Mouse (Mus musculus) liver, embryonic 13.5 days (tissue): ENCODE results near the gene Tmem30b. TPM values are rescaled to one million over a fixed set of nuclear protein-coding genes. Genes with fewer than 3 reads are reported as not detected.
"Not testable (repeated sequence)": the region's sequence is repeated elsewhere in the genome, so short reads cannot be mapped to it uniquely, and the experiment has no call there.

ENCODE experiments used
- ATAC-seq: fragments of 200-750 bp; cut with Nextera tagmentation; 2 replicates; pipeline ENCODE4 v1.8.0; 2017; ENCODE audit warnings: low read depth, mild to moderate bottlenecking, moderate number of reproducible peaks, moderate library complexity
- DNase-seq: peaks from one replicate; pipeline ENCODE4 v3.0.0; 2022
- H3K27ac ChIP-seq: fragments of 300-500 bp; sonication (generic); 2 replicates; pipeline ENCODE4 v1.5.1; 2015; ENCODE audit warnings: moderate library complexity, mild to moderate bottlenecking, inconsistent platforms
- H3K27me3 ChIP-seq: fragments of 300-500 bp; sonication (generic); 2 replicates; pipeline ENCODE4 v1.6.1; 2015; ENCODE audit warnings: mild to moderate bottlenecking, inconsistent platforms
- H3K36me3 ChIP-seq: fragments of 300-500 bp; sonication (generic); 2 replicates; pipeline ENCODE4 v1.6.1; 2015; ENCODE audit warnings: mild to moderate bottlenecking, inconsistent platforms
- H3K4me1 ChIP-seq: fragments of 300-500 bp; sonication (generic); replicated peaks from 2 replicates; pipeline ENCODE4 v1.6.1; 2015; ENCODE audit warnings: inconsistent platforms
- H3K4me2 ChIP-seq: fragments of 300-500 bp; sonication (generic); 2 replicates; pipeline ENCODE4 v1.6.1; 2015; ENCODE audit warnings: inconsistent platforms, mild to moderate bottlenecking, moderate library complexity
- H3K4me3 ChIP-seq: fragments of 300-500 bp; sonication (generic); replicated peaks from 2 replicates; pipeline ENCODE4 v1.5.1; 2015; ENCODE audit warnings: mild to moderate bottlenecking, inconsistent platforms
- H3K9ac ChIP-seq: fragments of 300-500 bp; sonication (generic); 2 replicates; pipeline ENCODE4 v1.6.1; 2015; ENCODE audit warnings: mild to moderate bottlenecking, inconsistent platforms
- H3K9me3 ChIP-seq: fragments of 300-500 bp; sonication (generic); replicated peaks from 2 replicates; pipeline ENCODE4 v1.6.1; 2016; ENCODE audit warnings: inconsistent platforms
- WGBS: fragments of 180-500 bp; shearing (Covaris S2); methylation state at CpG from one replicate; pipeline ENCODE4 v1.1.7; 2015; ENCODE audit not compliant: insufficient replicate concordance; 5-methylcytosine and 5-hydroxymethylcytosine counted together
- polyA plus RNA-seq: library from polyadenylated mRNA; unstranded; fragments of >200 nt; fragmentation: Nextera tagmentation; extraction: Ambion mirVana; gene quantifications from 2 replicates; pipeline ENCODE4 v1.2.1, GENCODE M21; 2015

Tmem30b gene
- polyA plus RNA-seq, 1 experiment from 2014 or later, result 1.7 TPM

GRCm38 (mm10) chr12:73583813-73584609 is 37.8 kb upstream of the Tmem30b start:
- Histone ChIP-seq H3K27ac (peak overlapping the region; percentile 23; the same call in 1 of the 2 replicates), H3K4me1 (peaks cover 5% of the 10 kb centered on the region; the same call in 1 of the 2 replicates), H3K9me3 (no peaks in the 10 kb centered on the region), H3K4me2 (peak overlapping the region; percentile 76), H3K27me3 (peaks cover 48% of the 10 kb centered on the region), H3K4me3 (peak overlapping the region; percentile 62), H3K9ac (peak overlapping the region; percentile 62), H3K36me3 (no peaks in the 10 kb centered on the region)
- ATAC-seq (peak; percentile 66), DNase-seq (no peak)
- 6% methylated on average over 32 of the region's 33 CpGs for WGBS

GRCm38 (mm10) chr12:73583318-73583717 is 37.1 kb upstream of the Tmem30b start:
- Histone ChIP-seq H3K4me3 (no peak overlapping the region), H3K27me3 (peaks cover 46% of the 10 kb centered on the region), H3K36me3 (no peaks in the 10 kb centered on the region), H3K4me2 (no peak overlapping the region), H3K9ac (no peak overlapping the region), H3K4me1 (peaks cover 5% of the 10 kb centered on the region; the same call in 1 of the 2 replicates), H3K27ac (no peak overlapping the region), H3K9me3 (no peaks in the 10 kb centered on the region)
- WGBS, result 56% methylated on average over 9 of the region's 9 CpGs
- DNase-seq, result no peak
- ATAC-seq, result no peak

DNA sequence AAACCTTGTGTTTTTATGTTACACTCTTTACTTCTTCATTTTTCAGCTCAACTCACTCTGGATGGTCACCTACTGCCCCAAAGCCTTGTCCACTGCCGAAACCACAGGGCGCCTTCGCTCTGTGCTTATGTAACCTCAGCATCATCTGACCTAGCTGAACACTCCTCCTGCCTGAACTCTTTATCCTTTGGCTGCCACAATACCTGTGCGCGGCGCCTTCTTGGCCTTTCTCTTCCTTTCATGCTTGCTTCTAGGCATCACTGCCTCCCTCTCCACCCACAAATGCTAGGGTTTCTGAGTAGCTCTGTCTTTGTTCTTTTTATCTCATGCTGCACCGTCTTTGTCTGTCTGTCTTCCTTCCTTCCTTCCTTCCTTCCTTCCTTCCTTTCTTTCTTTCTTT is 34.6 kb upstream of the Tmem30b start:
- no peak overlapping the region for H3K4me3 ChIP-seq
- H3K9me3 ChIP-seq, result no peaks in the 10 kb centered on the region
- no peak overlapping the region for H3K27ac ChIP-seq
- peaks cover 31% of the 10 kb centered on the region for H3K27me3 ChIP-seq
- H3K4me1 ChIP-seq, result peaks cover 5% of the 10 kb centered on the region; the same call in 1 of the 2 replicates
- ATAC-seq (no peak), DNase-seq (no peak)
- H3K4me2 ChIP-seq, result no peak overlapping the region
- H3K36me3 ChIP-seq, result no peaks in the 10 kb centered on the region
- no peak overlapping the region for H3K9ac ChIP-seq
- WGBS, result 60% methylated on average over 7 of the region's 7 CpGs

GRCm38 (mm10) chr12:73578141-73578540 is 31.9 kb upstream of the Tmem30b start:
- WGBS, result 48% methylated on average over 6 of the region's 6 CpGs

DNA sequence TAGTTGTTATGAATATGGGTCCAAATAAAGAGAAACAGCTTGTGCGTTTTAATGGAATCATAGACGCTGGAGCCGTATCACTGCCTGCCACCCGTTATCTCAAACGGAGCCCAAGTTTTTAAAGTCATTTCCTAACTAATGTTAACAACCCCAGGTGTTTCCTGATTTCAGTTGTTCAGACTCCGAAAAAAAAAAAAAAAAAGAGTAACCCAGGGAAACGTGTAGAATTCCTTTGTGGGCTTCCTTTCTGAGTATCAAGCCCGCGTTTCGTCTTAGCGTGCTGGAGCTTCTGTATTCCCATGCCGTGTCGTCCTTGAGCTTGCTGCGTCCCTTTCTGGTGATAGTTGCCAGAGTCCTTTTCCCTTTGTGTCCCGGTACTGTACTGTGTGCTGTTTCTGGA is 28.4 kb upstream of the Tmem30b start:
- peak overlapping the region; percentile 35 for H3K4me2 ChIP-seq
- H3K27ac ChIP-seq, result no peak overlapping the region
- no peak overlapping the region for H3K9ac ChIP-seq
- WGBS, result 13% methylated on average over 15 of the region's 15 CpGs
- H3K4me3 ChIP-seq, result no peak overlapping the region
- no peaks in the 10 kb centered on the region for H3K36me3 ChIP-seq
- no peaks in the 10 kb centered on the region for H3K27me3 ChIP-seq
- H3K4me1 ChIP-seq, result no peaks in the 10 kb centered on the region
- ATAC-seq (no peak), DNase-seq (no peak)
- H3K9me3 ChIP-seq, result no peaks in the 10 kb centered on the region

More at GRCm38 (mm10) chr12:73578141-73578540, 31.9 kb upstream of the Tmem30b start:
- no peaks in the 10 kb centered on the region for H3K4me1 ChIP-seq
- no peak overlapping the region for H3K4me3 ChIP-seq
- H3K27ac ChIP-seq, result no peak overlapping the region
- H3K4me2 ChIP-seq, result no peak overlapping the region
- H3K9ac ChIP-seq, result no peak overlapping the region
- no peaks in the 10 kb centered on the region for H3K36me3 ChIP-seq
- peaks cover 4% of the 10 kb centered on the region for H3K27me3 ChIP-seq
- DNase-seq, result no peak
- no peaks in the 10 kb centered on the region for H3K9me3 ChIP-seq
- ATAC-seq, result no peak

GRCm38 (mm10) chr12:73565620-73565969 is 19.4 kb upstream of the Tmem30b start:
- peaks cover 4% of the 10 kb centered on the region; the same call in 1 of the 2 replicates for H3K4me1 ChIP-seq
- no peak for DNase-seq
- peaks cover 2% of the 10 kb centered on the region; the same call in 1 of the 2 replicates for H3K27me3 ChIP-seq
- no peaks in the 10 kb centered on the region for H3K36me3 ChIP-seq
- no peak overlapping the region for H3K27ac ChIP-seq
- peak overlapping the region; percentile 45 for H3K4me2 ChIP-seq
- 65% methylated on average over 11 of the region's 11 CpGs for WGBS
- H3K9ac ChIP-seq, result no peak overlapping the region
- H3K9me3 ChIP-seq, result no peaks in the 10 kb centered on the region
- ATAC-seq, result no peak
- H3K4me3 ChIP-seq, result no peak overlapping the region

DNA sequence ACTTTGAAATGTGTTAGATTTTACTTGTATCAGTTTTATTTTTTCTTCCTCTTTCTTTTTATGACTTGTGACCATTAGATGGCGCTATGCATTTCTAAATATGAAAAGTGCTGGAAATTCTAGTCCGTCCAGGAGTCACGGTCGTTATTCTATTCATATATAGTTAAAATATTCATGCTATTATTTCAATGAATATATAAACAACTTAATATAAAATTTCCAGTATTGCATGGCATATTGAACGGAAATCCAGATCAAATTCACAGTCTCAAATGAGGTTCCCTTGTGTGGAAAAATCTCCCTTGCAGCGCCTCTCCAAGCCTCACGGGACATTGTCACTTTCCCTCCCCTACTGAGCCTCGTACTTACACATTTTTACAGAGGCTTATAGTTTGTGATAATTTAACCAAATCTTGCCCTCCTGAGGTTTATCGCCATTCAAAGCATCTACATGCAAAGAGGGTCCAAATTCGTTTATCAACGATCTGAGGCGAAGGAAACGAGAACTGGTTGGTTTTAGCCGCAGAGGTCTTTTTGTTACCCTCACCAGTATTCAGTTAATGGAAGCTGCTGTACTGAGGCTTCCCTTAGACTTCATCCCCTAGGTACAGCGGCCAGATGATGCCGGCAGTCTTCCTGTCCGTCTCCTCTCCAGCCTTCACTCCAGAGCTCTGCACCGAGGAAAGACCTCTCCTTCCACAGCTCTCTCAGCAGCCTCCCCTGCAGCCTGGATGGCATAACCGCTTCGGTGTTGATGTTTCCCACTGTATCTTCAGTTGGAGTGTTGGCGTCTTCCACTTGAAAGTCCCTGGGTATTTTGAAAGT is 18.8 kb upstream of the Tmem30b start:
- DNase-seq, result no peak
- peak overlapping the region; percentile 18 for H3K4me3 ChIP-seq
- peak overlapping the region; percentile 6; the same call in 1 of the 2 replicates for H3K9ac ChIP-seq
- H3K27me3 ChIP-seq, result peaks cover 2% of the 10 kb centered on the region; the same call in 1 of the 2 replicates
- ATAC-seq, result no peak
- H3K4me1 ChIP-seq, result peaks cover 4% of the 10 kb centered on the region; the same call in 1 of the 2 replicates
- H3K36me3 ChIP-seq, result no peaks in the 10 kb centered on the region
- 10% methylated on average over 21 of the region's 21 CpGs for WGBS
- H3K27ac ChIP-seq, result no peak overlapping the region
- peak overlapping the region; percentile 45 for H3K4me2 ChIP-seq
- no peaks in the 10 kb centered on the region for H3K9me3 ChIP-seq

GRCm38 (mm10) chr12:73564176-73564575 is 18.0 kb upstream of the Tmem30b start:
- DNase-seq (no peak), ATAC-seq (no peak)
- Histone ChIP-seq H3K4me2 (no peak overlapping the region), H3K9me3 (no peaks in the 10 kb centered on the region), H3K4me1 (peaks cover 4% of the 10 kb centered on the region; the same call in 1 of the 2 replicates), H3K4me3 (no peak overlapping the region), H3K36me3 (no peaks in the 10 kb centered on the region), H3K9ac (no peak overlapping the region), H3K27me3 (peaks cover 2% of the 10 kb centered on the region; the same call in 1 of the 2 replicates), H3K27ac (no peak overlapping the region)
- 21% methylated on average over 10 of the region's 10 CpGs for WGBS

GRCm38 (mm10) chr12:73563122-73563521 is 16.9 kb upstream of the Tmem30b start:
- not testable (repeated sequence) for H3K4me1 ChIP-seq, H3K4me2 ChIP-seq, H3K9ac ChIP-seq, H3K27ac ChIP-seq, H3K4me3 ChIP-seq, H3K36me3 ChIP-seq, H3K9me3 ChIP-seq, ATAC-seq, H3K27me3 ChIP-seq, DNase-seq
- 68% methylated on average over 6 of the region's 6 CpGs for WGBS

- Histone ChIP-seq H3K9ac (no peak overlapping the region), H3K4me2 (no peak overlapping the region), H3K4me1 (no peaks in the 10 kb centered on the region; the same call in 1 of the 2 replicates), H3K4me3 (no peak overlapping the region), H3K27me3 (no peaks in the 10 kb centered on the region), H3K36me3 (no peaks in the 10 kb centered on the region), H3K27ac (no peak overlapping the region), H3K9me3 (no peaks in the 10 kb centered on the region)
- WGBS, result 38% methylated on average over 7 of the region's 7 CpGs
- DNase-seq (no peak), ATAC-seq (no peak)
These were observed 13.9 kb upstream of the Tmem30b start for GRCm38 (mm10) chr12:73560091-73560490.

DNA sequence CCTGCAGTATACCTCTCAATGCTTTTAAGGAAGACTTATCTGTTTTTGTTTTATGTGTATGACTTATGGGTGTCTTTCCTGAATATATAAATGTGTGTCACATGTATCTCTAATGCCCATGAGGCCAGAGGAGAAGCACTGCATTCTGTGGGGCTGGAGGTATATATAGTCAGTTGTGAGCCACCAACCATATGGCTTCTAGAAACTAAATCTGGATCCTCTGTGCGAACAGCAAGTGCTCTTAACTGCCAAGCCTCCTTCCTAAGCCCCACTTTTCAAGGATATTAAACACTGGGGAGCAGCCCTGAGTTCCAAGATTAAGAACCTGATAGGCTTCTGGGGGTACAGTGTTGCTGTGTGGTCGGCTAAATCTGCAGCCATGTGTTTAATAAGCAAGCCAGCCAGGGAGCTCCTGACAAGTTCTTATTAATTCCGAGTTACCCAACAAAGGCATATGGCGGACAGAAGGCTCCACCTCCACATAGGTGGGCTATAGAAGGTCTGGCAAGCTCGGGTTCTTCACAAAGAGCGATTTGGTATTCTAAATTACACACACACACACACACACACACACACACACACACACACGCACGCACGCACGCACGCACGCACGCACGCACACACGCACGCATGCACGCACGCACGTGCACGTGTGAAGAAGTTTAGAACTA is 12.5 kb upstream of the Tmem30b start:
- WGBS, result 85% methylated on average over 20 of the region's 20 CpGs
- DNase-seq (no peak), ATAC-seq (no peak)
- Histone ChIP-seq H3K4me3 (no peak overlapping the region), H3K9me3 (no peaks in the 10 kb centered on the region), H3K36me3 (no peaks in the 10 kb centered on the region), H3K27me3 (no peaks in the 10 kb centered on the region), H3K9ac (no peak overlapping the region), H3K4me2 (no peak overlapping the region), H3K27ac (no peak overlapping the region), H3K4me1 (no peaks in the 10 kb centered on the region)
